Mouse (Mus musculus) lung, postnatal 4 days (tissue): Measurements from ENCODE around the gene St6galnac1.
A peak's percentile ranks its signal among the peaks of the same experiment; 100 is the strongest.
"Not testable (repeated sequence)": the region's sequence is repeated elsewhere in the genome, so short reads cannot be mapped to it uniquely, and the experiment has no call there.

Experiments
- DNase-seq, 2 experiments: peaks; one replicate each; pipeline ENCODE4 v3.0.0; 2021

The St6galnac1 gene

DNA sequence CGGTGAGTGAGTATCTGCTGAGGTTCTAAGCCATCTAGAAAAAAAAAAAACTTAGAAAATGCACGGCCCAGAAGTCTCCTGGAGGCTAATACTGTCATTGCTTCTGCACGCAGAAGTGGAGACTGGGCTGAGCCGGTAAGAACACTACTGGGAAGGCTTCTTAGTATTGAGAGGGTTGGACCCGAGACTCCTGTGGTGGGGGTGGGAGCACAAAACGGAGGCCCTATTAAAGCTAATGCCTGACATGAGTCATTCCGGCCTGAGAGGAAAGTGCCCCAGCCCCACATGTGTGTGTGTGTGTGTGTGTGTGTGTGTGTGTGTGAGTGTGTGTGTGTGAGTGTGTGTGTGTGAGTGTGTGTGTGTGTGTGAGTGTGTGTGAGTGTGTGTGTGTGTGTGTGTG is 31.8 kb upstream of the St6galnac1 start:
- DNase-seq, result peak in 1 of 2 experiments; percentile 26

DNA sequence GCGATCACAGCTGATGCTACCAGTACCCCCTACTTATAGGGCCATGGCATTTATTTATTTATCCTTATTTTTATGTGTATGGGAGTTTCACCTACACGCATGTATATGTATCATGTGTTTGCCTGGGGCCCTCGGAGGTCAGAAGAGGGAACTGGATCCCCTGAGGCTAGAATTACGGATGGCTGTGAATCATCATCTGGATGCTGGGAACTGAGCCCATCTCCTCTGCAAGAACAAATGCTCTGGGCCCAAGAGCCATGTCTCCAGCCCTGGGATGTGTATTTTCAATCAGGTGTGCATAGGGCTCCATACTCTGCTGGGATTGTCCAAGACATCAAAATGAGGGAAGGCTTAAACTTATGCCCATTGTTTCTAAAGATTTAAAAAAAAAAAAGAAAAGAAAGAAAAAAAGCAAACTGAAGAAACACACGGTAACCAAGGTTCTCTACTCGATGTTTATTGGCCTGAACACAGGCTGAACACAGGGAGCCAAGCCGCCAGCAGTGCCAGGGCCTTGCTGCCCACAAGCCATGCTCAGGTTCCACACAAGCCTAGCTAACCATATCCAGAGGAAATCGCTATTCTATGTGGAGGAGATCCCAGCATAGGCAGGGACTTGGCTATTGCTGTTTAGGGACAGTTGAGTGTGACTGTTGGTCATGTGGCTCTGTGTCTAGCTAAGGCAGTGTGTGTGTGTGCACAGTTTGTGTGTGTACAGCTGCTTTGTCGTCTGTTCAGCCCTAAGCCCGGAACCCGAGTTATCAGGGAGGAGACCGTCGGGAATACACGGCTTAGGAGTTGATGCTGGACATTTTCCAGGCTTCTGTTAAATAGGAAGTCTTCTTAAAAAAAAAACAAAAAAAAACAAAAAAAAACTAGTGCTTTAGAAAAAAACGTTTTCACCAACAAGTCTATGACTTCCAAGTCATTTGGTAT is 31.1 kb upstream of the St6galnac1 start:
- peak in 1 of 2 experiments; percentile 33 for DNase-seq

DNA sequence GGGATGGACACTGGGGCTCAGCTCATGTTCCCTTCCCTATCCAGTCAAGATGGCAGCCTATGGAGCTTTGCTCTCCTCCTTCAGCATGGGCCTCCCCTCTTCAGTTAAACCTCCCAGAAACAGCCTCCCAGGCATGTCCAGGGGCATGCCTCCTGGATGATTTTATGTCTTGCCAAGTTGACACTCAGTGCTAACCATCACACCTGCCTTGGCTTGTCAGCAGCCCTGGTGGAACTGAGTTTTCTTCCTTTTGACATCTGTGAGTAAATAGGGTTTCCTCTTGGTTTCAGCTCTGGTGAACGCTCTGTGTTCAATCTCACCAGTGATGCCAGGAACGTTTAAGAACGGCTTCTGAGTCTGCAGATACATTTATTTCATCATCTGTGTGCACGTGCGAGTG is 27.4 kb upstream of the St6galnac1 start:
- DNase-seq, result no peak

DNA sequence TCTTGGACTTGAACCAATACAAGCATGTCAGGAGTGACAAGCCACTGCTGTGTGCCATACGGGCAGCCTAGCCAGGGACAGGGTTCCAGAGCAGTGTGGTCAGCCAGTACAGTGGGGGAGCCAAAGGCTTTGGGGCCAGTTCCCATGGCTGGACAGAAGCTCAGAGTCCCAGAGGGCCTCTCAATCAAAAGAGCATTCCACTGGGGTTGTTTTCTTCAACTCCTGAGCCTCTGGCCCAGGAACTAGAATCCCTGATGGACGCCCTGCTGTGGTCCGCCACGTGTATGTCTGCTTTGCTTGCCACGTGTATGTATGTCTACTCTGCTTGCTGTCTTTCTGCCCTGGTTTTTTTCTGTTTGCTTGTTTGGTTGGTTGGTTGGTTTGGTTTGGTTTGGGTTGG is 25.8 kb upstream of the St6galnac1 start:
- no peak for DNase-seq

DNA sequence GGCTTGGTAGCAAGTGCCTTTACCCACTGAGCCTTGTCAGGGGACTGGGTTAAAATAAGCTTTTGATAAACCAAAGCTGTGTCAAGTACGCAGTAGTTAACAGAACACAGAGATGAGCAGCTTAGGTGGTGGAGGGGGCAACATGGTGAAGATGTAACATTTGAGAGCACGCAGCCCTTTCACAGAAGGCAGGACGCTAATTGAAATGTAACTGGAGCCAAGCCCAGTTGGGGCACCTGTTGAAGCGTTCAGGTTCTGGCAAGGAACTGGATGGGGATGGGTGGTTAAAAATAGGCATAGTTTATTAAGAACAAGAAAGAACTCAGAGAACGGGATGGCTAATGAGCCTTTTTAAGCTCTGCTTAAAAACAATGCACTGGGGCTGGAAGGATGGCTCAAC is 24.1 kb upstream of the St6galnac1 start:
- no peak for DNase-seq

DNA sequence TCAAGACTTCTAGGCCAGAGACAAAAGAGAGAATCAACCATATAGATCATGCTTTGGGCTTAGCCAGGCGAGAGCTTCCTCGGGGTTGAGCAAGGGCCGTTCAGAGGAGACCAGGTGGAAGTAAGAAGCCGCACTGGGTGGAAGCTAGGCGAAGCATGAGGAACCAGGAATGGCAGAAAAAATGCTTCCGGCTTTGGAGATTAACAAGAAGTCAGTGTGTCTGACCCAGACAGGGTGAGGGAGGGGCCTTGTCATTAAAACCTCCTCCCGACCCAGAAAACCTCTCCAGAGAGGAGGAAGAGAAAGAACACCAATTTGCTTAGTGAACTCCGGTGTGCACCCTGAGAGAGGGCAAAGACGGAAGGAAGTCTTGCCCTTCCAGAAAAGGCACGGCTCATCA is 8.9 kb upstream of the St6galnac1 start:
- DNase-seq, result no peak

DNA sequence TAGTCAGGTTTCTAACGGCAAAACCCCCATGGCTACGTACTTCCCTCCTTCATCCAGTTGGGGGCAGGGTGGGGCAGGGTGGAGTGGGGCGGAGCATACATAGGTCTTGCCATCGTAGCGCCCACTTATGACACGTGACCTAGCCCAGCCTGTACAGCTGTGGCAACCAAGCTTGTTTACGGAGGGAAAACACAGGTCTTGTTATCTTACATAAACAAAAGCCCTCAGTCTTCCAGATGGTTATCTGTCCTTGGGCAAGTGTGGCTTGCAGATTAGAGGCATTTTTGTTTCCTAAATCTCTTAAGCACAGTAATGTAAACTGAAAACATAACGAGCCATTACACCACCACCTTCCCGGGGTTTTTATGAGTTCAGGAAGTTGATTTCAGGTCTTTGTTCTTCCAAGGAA is 7.4 kb upstream of the St6galnac1 start:
- peak; percentile 70 to 78 for DNase-seq

DNA sequence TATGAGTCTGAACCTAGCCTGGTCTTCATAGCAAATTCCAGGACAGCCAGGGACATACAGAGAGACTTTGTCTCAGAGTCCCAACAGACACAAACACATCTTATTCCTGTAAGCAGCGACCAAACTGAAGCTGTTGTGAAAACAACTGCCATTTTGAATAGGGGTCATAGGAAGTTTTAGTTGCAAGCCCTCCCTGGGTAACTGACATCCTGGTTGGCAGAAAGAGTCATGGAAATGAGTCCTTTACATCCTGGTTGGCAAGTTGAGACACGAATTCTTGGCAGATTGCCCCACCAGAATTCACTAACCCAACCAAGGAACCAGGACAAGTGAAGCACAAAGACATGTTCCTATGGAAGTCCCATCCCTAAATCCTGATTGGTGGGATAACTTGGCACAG is 2.1 kb downstream of the St6galnac1 start:
- no peak for DNase-seq

DNA sequence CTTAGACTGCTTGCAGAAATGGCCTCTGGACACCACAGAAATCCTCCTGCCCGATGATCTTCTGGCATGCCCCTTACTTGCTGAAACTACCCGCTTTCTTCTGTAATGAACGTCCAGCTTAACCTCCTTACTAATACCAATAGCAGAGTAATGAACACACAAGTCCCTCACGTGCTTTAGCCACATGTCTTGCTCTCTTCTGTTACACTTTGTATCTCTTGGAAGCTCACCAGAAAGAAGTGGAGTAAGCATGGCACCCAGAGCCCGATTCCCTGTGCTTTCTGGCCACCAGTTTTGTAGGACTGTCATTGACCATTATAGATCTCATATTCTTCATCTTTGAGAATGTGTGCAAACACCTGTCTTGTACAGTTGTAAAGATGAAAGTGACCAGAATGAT is 5.4 kb downstream of the St6galnac1 start:
- no peak for DNase-seq

DNA sequence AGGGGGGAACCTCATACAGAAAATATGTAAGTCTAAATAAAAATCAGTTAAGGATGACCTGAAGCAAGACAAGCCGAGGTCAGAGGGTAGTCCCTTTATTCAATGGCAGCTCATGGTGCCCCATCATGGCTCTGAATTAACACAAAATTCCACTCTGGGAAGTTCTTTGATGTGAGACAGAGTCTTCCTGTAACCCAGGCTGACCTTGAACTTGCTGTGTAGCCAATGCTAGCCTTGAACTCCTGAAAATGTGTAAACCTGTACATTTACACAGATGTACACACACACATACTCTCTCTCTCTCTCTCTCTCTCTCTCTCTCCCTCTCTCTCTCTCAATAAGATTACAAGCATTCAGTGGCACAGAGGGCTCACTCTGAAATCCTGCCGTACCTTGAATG is 10.4 kb downstream of the St6galnac1 start:
- DNase-seq, result no peak

DNA sequence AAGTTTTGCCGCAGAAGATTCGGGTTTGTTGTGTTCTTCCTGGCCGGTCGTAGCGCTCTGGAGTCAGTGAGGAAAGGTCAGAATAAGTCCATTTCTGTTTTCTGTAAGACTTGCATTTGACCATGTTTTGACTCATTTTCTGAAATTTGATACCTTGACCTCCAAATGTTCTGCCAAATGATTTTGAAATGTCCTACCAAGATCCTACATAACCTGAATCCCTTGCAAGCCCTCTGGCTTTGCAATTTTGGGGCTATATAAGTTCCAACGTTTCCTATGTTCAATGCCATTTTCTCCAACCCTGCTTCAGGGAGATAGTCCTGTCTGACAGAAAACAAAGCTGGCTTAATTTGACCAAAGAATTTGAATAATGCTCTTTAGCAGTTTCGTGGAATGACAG is 11.0 kb downstream of the St6galnac1 start:
- no peak for DNase-seq

DNA sequence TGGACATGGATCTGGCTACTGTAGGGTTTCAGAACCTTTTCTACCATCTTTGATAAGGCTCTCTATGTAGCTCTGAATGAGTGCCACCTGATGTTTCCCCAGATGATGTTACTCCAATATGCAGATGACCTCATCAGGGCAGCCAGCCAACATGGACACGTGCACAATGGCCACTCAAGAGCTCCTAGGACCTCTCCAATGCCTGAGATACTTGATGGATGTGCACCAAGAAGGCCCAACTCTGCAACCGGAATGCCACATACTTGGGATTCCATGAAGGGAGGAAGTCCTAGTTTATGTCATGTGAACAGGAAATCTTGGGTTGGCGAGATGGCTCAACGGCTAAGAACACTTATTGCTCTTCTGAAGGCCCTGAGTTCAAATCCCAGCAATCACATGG is 20.1 kb downstream of the St6galnac1 start:
- DNase-seq, result peak; percentile 51 to 63

DNA sequence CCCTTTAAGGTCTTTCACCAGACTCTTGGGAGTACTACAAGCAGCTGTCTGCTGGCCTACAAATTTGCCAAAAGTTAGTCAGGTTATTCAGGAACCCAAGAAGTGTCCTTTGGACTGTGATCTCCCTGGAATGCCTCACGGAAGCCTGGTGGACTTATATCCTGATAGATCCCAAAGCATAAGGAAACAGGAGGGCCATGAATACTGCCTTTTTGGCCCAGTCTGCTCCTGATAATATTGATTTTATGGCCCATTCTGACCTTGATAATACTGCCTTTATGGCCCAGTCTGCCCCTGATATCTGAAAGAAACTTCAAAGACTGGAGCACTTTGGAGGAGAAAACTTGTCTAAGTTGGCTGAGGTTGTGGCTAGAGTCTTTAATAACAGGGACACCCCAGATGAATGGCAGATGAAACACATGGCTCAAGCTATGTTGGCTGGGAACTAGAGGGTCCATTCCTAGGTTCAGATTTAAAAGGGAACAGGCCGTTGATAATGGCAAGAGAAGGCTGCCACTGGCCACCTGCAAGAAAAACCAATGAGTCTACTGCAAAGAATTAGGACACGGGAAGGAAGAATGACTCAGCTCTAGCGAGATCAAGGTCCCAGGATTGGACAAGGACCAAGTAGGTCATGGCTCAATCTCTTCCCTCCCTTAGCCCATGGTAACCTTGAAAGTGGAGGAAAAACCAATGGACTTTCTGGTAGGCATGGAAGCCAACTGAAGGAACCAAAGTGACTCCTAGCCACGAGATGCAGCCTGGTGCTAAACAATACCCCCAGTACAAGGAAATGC is 21.4 kb downstream of the St6galnac1 start:
- no peak for DNase-seq

DNA sequence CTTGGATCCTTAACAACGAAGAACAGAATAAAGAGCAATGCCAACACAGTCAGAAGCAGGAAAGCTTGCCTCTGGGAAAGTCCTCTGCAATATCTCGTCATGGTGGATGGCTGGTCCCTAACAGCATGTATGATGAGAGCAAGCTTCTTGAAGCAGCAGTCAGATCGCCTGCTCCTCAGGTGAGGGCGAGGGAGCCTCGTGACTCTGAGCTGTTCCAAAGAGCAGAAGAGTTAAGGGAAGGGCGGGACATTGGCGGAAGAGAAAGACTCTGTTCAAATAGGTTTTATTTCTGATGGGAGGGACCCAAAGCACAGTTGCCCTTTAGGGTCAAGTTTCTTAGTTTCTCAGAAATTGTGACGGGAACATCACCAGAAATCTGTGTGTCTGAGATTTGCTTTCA is 25.6 kb downstream of the St6galnac1 start:
- no peak for DNase-seq

DNA sequence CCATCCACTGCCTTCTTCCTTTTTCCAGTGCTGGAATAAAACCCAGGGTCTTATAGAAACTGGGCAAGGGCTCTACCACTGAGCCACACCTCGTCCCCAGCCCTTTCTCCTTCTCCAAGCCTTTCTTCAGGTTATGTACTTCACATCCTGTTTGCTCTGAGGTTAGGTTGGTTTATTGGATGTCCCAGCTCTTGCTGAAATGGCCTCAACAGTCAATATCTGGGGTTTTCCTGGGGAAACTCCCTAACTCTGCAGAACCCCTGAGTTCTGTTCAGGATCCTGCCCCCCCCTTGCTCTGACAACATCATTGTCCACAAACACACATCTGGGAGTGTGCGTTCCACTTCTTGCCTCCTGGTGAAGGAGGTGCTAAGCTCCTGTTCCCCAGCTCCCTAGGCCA is 26.6 kb downstream of the St6galnac1 start:
- not testable (repeated sequence) for DNase-seq

DNA sequence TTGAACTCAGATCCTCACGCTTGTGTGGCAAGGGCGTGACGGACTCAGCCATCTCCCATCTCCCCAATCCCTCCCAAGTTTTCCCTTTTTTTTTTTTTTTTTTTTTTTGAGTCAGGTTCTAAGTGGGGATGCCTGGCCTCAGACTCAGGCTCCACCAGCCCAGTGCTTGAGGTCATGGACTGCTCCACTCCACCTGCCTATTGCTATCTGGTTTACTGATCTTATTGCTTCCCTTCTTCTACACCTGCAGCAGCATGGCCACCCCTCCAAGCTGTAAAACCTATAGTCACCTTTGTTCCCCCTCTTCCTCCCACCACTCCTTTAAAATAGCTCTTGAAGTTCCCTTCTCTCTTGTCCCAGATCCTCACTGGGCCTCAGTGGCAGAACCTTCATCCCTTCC is 28.5 kb downstream of the St6galnac1 start:
- DNase-seq, result not testable (repeated sequence)

DNA sequence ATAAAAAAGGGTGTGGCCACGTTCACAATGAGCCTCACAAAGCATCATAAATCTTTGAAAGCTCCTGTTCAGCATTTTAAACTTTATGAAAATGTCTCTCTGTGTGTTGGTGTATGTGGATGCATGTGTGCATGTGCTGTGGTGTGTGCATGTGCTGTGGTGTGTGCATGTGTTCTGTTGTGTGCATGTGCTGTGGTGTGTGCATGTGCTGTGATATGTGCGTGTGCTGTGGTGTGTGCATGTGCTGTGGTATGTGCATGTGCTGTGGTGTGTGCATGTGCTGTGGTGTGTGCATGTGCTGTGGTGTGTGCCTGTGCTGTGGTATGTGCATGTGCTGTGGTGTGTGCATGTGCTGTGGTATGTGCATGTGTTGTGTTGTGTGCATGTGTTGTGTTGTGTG is 29.9 kb downstream of the St6galnac1 start:
- DNase-seq, result not testable (repeated sequence)

DNA sequence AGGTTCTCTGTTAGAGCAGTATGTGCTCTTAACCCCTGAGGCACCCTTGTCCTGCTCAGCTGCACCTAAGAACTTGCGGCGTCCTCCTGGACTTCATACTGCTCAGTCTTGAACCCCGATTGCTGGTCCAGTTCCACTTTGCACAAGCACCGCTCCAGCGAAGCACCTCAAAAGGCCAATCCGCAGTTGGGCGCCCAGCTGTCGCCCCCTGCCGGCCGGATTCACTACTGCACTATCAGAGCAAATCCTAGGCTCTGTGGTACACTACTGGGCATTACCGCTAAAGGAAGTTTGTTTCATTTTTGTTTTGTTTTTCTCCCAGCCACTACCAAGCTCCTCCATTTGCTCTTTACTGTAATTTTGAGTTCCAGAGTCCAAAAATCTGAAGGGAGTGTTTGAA is 36.9 kb downstream of the St6galnac1 start:
- peak in 1 of 2 experiments; percentile 36 for DNase-seq

DNA sequence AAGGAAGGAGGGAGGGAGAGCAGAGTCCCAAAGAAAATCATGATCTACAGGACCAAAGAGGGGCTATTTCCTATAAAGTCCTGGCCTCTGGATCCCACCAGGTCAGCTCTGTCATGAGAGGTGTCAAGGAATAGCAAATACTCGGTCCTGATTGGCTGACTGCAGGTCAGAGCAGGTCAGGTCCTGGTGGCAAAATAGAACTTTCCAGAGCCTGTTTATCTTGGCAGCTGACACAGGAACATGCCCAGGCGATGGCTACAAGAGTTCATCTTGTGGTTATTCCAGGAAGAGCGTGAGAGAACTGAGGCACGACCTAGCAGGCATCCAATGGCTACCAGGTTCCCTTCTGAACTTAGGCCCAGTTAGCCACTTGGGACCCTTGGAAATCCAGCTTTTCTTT is 42.8 kb downstream of the St6galnac1 start:
- DNase-seq, result no peak

DNA sequence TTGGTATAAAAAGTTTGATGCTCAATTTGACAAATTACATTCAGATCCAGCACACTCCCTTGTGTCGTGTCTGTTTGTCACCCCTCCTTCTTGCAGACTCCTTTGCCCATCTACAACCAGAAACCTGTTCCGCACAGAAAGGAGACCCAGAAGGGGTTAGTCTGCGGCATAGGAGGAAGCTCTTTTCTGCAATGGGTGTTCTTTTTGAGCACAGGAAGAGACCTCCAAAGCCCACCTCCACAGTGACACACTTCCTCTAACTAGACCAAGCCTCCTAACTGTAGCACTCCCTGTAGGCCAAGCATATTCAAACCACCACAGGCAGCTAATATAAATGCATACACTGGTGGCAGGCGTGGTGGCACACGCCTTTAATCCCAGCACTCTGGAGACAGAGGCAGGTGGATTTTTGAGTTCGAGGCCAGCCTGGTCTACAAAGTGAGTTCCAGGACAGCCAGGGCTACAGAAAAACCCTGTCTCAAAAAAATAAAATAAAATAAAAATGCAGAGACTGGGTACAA is 44.2 kb downstream of the St6galnac1 start:
- DNase-seq, result not testable (repeated sequence)

DNA sequence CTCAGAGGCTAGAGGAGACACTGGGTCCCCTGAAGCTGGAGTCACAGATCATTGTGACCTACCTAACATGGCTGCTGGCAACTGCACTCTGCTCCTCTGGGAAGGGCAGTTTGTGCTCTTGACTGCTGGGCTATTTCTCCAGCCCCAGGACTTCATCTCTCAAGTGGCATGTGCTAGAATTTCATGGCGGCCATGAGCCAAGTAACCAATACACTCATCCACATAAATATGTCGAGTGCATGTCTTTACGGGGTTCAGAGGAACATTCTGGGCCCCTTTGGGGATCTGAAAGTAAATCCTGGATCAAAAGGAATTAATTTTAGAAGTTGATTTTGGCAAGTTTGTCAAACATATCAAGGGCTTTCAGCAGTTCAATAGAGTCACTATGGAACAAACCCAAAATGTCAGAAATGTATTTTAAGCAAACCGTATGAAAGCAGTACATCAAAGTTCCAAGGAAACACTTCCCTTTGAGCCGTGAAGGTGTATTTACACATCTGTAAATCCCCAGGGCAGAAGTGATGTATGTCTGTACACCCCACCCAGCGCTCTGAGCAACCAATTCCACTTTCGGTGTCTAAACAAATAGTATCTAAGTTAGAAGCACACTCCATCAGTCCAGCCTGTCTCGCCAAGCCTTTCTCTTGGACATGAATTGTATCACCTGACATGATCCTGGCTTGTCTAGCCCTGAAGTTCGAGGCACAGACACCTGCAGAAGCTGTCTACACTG is 45.9 kb downstream of the St6galnac1 start:
- DNase-seq, result peak in 1 of 2 experiments; percentile 42

DNA sequence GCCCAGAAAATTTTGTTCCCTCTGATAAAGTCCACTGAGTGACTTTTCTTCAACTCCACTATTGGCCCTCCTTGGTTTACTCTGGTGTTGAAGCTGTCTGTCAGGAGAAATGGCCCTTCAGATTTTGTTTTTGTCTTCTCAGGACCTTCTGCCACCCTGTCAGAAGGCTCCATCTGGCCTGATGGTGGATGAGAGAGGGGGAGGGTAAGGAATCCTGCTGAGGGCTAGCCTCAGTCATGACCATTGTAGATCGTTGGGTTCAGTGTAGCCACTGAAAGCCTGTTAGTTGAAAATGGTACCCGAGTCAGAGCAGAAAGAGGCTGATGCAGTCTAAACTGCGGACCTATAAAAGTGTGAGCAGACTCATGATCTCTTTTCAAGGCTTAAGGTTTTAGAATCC is 49.2 kb downstream of the St6galnac1 start:
- DNase-seq, result no peak
